Mouse (Mus musculus) brown adipose tissue, adult 24 weeks (tissue): Measurements from ENCODE around the gene Arhgap32. TPM values are rescaled to one million over a fixed set of nuclear protein-coding genes. Genes with fewer than 3 reads are reported as not detected.

Experiments
- H3K27ac ChIP-seq: fragments of 200-500 bp; replicated peaks from 2 replicates; pipeline ENCODE4 v1.5.1; 2012; ENCODE audit warnings: low read depth, mild to moderate bottlenecking, low read length
- H3K4me1 ChIP-seq: fragments of 200-500 bp; 2 replicates; pipeline ENCODE4 v1.6.1; 2012; ENCODE audit warnings: low read length, mixed read lengths; ENCODE audit not compliant: control insufficient read depth, insufficient read depth, insufficient read length
- H3K4me3 ChIP-seq: fragments of 200-500 bp; 2 replicates; pipeline ENCODE4 v1.5.1; 2012; ENCODE audit warnings: low read depth, mild to moderate bottlenecking, low read length, moderate library complexity; ENCODE audit not compliant: insufficient read depth
- polyA plus RNA-seq: library from polyadenylated mRNA; stranded (reverse); fragments of >200 nt; gene quantifications from 2 replicates; pipeline ENCODE4 v1.2.4, GENCODE M21; 2012; ENCODE audit not compliant: missing spikeins, insufficient read depth, insufficient read length

Arhgap32 gene
- polyA plus RNA-seq, 1 experiment, result 13.0 TPM

DNA sequence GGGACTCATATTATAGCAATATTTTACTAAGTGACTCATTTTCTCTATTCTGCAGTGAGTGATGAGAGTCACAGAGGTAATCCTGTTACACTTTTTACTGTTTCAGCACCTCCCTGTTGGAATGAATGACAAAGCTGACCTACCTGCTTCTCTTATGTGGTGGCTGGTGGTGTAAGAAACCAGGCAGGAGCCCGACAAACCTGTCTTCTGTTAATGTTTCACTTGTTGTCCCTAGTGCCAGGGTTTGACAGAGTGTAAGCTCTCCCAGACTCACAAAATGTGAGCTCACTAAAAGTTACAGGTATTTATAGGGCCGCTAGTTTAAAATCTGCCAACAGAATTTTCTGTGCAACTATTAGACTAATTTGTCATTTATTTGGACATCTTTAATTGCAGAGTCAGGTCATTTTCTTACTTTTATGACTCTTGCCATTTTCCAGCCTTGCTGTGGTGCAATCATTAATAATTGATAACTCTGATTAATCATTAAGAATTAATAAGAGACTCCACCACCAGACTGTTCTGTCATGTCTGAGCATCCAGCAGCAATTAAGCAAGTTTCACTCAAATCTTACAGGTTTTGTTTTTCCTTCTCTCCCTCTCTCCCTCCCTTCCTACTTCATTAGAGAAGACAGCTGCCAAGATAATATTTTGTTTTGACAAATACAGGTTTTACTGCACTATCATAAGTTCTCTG is 127.1 kb downstream of the Arhgap32 start:
- Histone ChIP-seq H3K4me3 (no peak overlapping the region), H3K4me1 (no peaks in the 10 kb centered on the region), H3K27ac (no peak overlapping the region)

DNA sequence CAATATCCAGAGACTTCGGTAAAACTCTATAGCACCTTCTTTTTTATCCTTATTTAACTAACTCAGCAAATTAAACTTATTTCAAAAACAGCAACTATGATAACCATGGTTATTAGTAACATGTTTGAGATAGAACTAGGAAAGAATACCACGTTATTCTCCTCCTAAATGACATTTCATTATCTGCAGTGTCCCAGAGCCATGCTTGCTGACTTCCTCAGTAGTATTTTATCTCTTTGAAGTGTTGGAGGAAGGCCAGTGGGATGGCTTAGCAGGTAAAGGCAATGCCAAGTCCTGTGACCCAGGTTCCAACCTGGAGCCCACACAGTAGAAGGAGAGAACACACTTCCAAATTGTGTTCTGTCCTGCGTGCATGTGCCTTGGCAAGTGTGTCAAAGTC is 129.3 kb downstream of the Arhgap32 start:
- Histone ChIP-seq H3K27ac (no peak overlapping the region), H3K4me3 (no peak overlapping the region), H3K4me1 (no peaks in the 10 kb centered on the region)

DNA sequence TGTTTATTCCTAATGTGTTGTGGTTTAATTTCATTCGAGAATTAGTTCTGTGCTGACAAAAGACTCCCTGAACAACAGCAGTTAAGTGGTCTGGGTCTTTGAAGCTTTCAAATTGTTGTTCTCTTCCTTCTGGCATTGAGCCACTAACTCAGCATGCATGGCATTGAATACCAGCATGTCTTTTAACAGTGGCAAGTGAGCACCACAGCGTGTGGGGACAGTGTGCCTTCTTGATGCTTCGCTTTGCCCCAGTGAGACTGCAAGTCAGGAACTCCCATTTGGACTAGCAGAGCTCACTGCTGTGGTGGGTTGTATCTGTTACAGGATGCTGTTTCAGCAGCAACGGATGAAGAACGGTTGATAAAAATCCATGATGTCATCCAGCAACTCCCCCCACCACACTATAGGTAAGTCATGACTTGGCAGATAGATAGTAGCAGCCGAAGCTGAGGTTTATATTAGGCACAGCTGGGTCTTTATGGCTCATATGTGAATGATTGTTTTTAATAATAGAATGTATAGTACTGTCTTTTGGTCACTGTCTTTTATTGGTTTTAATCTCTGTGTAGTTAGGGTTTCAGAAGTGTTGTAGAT is 130.3 kb downstream of the Arhgap32 start:
- Histone ChIP-seq H3K27ac (no peak overlapping the region), H3K4me1 (no peaks in the 10 kb centered on the region), H3K4me3 (no peak overlapping the region)

DNA sequence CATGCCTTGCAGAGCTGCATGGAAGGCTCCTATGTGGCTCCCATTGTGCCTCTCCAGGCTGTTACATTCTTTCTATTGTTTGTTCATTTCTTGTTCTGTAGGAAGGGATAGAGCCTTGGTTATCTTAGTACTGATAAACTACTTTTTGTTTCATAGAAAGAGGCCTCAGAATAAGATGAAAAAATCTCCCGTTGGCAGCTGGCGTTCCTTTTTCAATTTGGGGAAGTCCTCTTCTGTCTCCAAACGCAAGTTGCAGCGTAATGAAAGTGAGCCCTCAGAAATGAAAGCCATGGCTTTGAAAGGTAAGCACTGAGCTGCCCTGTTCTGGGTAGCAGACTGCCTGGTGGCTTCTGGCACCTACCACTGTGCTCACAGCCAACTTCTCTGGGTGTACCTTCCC is 134.6 kb downstream of the Arhgap32 start:
- no peak overlapping the region for H3K4me3 ChIP-seq
- H3K4me1 ChIP-seq, result no peaks in the 10 kb centered on the region
- H3K27ac ChIP-seq, result no peak overlapping the region

DNA sequence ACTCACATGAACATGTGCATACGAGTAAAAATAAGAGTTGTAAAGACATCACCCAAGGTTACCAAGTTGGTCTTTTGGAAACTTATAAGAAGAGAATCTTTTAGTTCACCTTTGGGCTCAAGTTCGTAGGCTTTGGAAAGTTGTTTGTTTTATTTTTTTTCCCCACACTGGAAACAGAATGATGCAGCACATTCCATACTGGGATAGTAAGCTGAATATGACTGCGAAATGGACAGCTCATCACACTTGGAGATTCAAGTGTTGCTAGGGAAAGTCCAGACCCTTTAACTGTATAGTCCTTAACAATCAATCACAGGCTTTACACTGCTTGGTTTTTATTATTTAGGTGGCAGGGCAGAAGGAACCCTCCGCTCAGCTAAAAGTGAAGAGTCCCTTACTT is 137.8 kb downstream of the Arhgap32 start:
- Histone ChIP-seq H3K27ac (no peak overlapping the region), H3K4me1 (no peaks in the 10 kb centered on the region), H3K4me3 (no peak overlapping the region)

DNA sequence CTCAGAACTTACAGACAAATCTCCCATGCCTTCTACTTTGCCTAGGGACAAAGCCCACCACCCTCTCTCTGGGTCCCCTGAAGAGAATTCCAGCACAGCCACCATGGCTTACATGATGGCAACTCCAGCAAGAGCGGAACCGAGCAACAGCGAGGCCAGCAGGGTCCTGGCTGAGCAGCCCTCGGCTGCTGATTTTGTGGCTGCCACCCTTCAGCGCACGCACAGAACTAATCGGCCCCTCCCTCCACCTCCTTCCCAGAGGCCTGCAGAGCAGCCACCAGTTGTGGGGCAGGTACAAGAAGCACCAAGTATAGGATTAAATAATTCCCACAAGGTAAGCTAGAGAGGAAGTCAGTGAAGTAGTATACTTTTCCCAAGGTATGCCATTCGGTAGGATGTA is 141.4 kb downstream of the Arhgap32 start:
- no peaks in the 10 kb centered on the region for H3K4me1 ChIP-seq
- H3K4me3 ChIP-seq, result no peak overlapping the region
- no peak overlapping the region for H3K27ac ChIP-seq

DNA sequence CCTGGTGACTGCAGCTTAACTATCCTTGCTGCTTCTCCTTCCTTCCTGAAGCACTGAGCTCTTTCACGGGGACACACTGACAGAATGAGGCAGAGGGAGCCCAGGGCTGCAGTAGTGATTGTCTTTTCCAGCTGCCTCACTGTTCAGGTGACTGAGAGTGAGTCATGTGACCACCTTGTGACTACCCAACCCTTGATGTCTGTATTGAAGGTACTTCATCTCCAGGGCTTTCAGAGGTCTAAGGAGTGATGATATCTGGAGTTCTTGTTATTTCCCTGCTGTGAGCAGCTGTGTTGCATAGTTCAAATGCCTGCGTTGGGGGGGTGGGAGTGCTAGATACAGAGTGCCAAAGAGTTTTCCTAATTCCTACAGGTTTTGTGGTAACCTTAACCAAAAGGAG is 141.9 kb downstream of the Arhgap32 start:
- Histone ChIP-seq H3K4me3 (no peak overlapping the region), H3K4me1 (no peaks in the 10 kb centered on the region), H3K27ac (no peak overlapping the region)

DNA sequence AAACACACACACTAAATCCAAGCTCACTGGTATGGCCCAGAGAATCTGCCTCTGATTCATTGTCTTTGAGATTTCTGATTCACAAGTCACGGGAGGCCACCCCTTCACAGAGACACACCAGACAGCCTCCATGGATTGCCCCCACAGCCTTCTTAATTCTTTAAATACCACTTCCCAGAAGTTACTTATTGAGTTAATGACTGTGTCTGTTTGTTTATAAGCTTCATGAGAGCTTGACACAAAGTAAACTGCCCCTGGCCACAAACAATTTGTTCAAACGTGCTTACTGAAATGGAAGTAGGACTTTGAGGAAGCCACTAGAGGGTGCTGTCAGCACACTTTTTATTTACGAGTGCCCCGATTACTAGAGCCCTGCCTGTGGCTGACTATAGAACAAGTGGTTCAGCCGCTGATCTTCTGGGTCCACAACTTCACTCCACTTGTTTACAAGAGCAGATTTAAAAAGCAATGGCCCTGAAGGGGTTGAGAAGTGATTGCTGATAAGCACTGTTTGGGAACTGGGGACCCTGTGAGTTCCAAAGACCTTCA is 156.0 kb downstream of the Arhgap32 start:
- no peaks in the 10 kb centered on the region for H3K4me1 ChIP-seq
- no peak overlapping the region for H3K27ac ChIP-seq
- H3K4me3 ChIP-seq, result no peak overlapping the region

DNA sequence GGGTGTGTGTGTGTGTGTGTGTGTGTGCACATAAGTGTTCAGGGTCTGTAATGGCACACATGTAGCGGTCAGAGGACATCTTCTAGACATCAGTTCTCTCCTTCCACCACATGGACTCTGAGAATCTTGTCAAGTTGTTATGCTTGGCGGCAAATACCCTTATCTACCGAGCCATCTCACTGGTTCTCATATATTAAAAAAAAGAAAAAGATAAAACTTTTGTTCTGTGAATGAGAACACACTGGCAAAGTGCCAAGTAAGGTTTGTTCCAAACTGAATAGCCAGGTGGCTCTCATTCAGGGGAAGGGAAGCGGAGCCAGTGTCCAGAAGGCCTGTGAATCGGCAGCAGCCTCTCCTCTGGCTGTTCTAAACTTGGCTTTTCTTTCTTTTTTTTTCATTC is 162.1 kb downstream of the Arhgap32 start:
- no peak overlapping the region for H3K4me3 ChIP-seq
- no peaks in the 10 kb centered on the region for H3K4me1 ChIP-seq
- H3K27ac ChIP-seq, result no peak overlapping the region

DNA sequence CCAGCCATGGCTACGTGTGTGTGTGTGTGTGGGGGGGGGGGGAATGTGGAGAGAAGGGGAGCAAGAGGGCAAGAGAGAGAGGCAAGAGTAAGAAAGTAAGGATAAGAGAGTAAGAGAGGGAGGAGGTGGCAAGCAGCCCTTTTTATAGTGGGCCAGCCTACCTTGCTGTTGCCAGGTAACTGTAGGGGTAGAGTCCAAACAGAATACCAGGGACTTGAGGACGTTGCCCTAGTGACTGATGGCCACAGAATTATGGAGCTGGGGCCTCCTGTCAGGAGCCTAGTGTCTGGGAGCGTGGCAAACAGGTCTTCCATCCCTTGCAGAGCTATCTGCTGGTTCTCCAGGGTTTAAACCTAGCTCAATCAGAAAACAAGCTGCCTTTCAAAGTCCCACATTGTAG is 163.9 kb downstream of the Arhgap32 start:
- H3K4me3 ChIP-seq, result no peak overlapping the region
- H3K4me1 ChIP-seq, result no peaks in the 10 kb centered on the region
- H3K27ac ChIP-seq, result no peak overlapping the region

DNA sequence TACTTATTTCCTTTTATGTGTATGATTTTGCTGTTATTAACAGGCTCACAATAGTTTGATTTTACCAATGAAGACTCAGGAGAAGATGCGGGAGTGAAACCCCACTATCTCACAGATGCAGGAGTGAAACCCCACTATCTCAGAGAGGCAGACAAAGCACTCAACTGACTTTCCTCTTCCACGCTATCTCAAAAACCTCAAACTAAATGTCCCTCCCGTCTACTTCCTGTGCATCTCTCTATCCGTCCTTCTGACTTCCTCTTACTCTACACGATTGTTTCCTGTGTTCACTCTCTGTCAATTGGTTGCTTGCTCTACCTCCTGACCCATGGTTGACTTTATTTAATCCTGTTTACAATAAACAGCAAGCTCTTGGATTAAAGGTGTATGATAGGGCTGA is 164.5 kb downstream of the Arhgap32 start:
- H3K4me3 ChIP-seq, result no peak overlapping the region
- no peaks in the 10 kb centered on the region for H3K4me1 ChIP-seq
- H3K27ac ChIP-seq, result no peak overlapping the region

DNA sequence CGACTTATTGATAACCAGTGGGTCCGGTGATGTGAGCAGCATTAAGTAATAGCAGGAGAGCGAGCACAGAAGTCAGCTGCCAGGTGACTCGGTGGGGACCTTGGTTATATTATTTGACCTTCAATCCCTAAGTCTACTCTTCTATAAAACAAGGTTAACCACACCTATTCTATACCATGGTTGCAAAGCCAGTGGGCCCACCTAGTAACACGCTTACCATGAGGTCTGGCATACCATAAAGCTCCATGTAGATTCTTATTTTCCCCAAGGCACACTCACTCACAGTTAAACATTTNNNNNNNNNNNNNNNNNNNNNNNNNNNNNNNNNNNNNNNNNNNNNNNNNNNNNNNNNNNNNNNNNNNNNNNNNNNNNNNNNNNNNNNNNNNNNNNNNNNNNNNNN is 167.7 kb downstream of the Arhgap32 start:
- Histone ChIP-seq H3K4me1 (no peaks in the 10 kb centered on the region), H3K27ac (no peak overlapping the region), H3K4me3 (no peak overlapping the region)

DNA sequence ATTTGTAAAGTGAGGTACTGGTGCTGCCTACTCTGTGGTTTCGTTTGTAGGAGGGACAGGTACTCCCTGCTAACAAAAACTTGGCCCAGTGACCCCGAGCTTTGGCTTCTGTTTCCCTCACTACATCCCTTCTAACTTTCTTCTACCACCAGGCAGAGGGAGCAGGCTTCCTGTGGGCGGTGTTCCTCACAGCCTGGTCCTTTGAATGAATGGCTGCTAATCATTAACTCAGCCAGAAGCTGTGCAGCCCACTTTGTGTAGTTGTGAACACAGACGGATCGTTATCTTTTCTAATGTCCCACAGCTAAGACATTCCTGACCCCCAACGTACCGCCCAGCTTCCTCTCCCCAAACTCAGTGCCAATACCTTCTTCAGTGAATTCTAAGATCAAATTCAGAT is 175.7 kb downstream of the Arhgap32 start:
- no peak overlapping the region for H3K27ac ChIP-seq
- peaks cover 2% of the 10 kb centered on the region; the same call in 1 of the 2 replicates for H3K4me1 ChIP-seq
- H3K4me3 ChIP-seq, result no peak overlapping the region

DNA sequence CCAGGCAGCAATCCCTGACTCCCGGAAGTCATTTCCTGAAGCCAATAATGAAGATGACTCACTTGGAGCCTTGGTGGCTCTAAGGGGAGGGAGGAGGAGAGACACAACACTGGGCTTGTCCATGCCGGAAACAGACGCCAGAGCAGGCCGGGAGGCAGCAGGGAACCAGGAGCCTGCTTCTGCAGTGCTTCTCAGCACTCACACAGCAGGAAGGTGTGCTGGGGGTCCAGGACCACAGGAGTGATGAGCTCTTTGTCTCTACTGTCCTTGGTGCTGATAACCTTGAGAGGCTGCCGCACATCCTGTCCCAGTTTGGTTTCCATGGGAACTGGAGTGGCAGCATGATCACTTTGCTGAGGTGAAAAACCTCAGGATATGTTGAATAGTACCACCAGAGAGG is 176.8 kb downstream of the Arhgap32 start:
- Histone ChIP-seq H3K4me1 (peaks cover 2% of the 10 kb centered on the region; the same call in 1 of the 2 replicates), H3K27ac (no peak overlapping the region), H3K4me3 (no peak overlapping the region)

DNA sequence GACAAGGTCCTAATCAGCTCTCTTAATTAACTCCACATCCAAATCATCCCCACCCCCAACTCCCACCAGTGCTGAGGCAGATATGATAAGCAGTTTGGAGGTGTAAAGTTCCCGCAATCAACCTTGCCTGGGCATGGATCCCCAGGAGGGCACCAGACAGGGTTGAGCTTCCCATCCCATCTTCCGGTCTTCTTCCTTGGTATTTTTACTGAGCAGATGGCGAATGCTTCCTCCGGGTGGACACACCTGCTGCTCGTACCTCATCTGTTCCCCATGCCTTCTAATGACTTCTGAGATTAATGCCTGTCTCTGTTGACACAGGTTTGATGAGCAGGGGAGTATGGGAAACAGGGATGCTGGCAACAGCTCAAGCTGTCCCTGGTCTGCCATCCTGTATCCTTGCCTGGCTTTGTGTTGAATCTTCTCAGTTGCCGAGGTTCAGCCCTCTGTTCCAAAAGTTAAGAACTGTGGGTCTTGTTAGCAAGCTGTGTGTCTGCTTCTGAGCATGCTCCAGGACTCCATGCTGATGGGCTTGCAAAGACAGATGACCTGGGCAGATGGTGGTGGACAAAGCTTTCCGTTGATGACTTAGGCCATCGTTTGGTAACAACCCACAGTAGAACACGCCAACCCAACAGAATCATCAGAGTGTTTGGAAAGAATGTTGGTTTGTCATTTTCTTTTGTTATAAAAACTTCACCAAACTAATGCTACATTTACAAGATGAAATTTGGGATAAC is 179.3 kb downstream of the Arhgap32 start:
- no peak overlapping the region for H3K27ac ChIP-seq
- H3K4me1 ChIP-seq, result peaks cover 2% of the 10 kb centered on the region; the same call in 1 of the 2 replicates
- H3K4me3 ChIP-seq, result no peak overlapping the region
